Mouse (Mus musculus) B cell, adult 2 months (primary cell): Measurements from ENCODE around the gene Syt16.

Source experiments
- DNase-seq, 2 experiments: peaks; one replicate each; pipeline ENCODE4 v3.0.0; 2022

Syt16 gene

DNA sequence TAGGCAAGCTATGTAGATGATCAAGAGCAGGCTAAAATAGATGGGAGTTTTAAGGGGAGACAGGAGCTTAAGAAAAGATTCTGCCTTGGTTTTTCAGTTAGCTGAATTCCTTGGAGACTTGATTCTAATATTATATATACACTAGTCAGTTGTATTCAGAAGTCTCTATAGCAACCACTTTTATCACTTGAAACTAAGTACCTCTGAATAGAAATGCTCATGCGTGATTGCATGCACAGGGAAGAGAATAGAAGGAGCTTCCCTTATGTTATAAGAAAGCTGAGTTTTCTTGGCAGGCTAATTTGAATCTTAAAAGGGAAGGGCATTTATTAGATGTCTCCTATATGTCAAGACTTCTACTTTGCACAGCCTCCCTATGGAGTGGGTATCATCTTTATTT lies 235.4 kb downstream of the Syt16 start:
- DNase-seq: no peak

DNA sequence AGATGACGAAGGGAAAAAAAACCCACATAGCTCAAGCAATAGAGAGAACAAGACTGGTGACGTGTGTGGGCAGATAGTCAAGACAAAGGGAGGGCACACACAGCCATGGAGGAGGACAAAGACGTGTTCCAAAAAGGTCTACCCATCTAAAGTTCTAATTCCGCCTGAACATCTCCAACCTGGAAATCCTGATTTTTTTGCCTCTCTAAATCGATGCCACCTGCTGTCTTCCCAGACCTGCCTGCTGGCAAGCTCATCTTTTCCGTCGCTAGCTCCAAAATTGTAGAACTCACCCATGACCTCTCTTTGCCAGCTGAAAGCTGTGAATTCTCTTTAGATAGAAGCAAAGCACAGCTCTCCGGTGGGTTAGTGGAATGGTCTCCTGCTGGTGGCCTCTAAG lies 238.7 kb downstream of the Syt16 start:
- DNase-seq: no peak

DNA sequence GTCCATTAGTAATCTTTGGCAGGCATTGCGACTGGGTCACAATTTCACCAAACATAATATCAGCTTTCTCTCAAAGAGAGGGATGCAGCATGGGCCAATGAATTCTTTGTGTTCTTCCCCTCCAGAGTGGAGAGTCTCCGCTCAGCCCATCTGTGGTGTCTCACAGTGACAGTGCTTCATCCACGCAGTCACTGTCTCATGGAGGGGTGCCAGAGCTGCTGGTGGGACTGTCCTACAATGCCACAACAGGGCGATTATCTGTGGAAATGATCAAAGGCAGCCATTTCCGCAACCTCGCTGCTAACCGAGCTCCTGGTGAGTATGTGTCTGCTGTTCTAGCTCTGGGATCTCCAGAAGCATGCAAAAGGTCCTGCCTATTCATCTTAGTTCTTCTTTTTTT lies 240.6 kb downstream of the Syt16 start:
- DNase-seq: no peak

DNA sequence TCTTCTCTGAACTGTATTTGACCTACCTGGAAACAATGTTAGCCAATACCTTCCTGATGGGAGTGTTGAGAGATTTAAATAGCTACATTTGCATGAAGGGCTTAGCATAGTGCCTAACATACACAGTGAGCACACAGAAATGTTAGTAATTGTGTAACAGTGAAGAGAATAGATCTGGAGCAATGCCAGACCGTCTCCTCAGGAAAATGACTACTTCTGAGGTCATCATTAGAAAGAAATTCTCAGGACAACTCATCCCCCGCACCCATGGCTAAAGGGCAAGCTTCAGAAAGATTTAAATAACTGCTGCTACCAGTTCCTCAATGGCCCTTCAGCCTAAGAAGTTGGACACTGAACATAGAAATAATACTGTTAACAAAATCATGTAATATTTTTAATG lies 241.3 kb downstream of the Syt16 start:
- no peak for DNase-seq

DNA sequence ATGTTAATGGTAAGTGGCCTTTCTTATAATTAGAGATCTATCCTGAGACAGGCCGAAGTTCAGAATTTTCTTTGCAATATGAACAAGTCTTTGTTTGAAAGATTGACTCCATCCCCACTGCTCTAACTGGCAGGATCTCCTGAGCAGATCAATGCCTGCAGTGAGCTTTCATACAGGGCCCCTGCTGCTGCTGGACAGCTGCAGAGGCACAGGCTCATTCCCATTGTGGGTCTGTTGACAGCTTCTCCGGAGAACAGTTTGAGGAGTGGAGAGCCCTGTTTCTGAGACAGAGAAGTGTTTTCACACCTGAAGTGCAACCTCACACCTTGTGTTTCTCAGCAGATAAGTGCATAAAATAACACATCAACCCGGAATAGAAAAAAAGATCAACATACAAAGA lies 267.4 kb downstream of the Syt16 start:
- no peak for DNase-seq

- no peak for DNase-seq
Measured at GRCm38 (mm10) chr12:74267049-74267448, 269.6 kb downstream of the Syt16 start.

DNA sequence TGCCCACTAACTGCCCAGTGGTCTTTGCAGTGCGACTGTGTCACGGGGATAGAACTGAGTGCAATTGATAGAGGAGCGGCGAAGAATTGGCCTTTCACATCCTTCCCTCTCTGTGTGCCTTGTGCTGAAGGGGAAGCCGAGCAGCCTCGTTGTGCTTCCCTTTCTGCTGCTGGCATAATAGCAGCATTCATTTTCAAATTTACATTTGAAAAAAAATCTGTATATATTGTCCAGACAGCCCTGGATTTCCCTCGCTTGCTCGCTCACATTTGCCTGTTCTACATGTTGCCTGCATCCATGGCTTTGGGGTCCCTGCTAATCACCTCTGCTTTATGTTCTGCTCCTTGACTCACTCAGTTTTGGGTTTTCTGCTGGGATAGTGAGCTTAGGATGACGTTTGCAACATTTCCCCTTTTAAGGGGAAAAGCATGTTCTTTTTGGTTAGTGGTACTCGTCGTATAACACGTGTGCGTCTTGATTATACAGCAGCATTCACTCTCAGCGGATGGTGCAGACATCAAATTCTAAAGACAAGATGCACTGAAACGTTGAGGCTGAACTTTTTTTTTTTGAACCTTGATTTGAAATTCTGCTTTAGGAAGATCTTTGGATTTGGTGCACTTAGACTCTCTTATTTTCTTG lies 271.3 kb downstream of the Syt16 start:
- DNase-seq: no peak

- no peak for DNase-seq
Measured at GRCm38 (mm10) chr12:74272545-74272944, 275.1 kb downstream of the Syt16 start.

DNA sequence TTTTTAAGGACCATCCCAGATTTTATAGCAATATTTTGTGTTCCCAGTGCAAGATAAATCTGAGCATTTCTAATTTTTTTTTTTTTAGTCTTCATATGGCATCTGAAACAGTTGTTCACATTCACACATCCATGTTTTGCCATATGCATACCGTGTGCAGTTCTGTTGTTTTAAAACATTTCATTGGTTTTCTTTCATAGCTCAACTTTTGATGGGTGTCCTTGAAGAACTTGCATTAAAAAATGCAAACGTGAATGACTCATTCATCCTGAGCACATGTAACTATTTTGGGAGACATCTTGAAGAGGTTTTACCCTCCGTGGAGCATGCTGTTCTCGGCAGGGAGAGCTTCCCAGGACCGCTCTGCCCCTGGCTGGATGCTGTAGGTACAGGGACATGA lies 279.8 kb downstream of the Syt16 start:
- DNase-seq: no peak

DNA sequence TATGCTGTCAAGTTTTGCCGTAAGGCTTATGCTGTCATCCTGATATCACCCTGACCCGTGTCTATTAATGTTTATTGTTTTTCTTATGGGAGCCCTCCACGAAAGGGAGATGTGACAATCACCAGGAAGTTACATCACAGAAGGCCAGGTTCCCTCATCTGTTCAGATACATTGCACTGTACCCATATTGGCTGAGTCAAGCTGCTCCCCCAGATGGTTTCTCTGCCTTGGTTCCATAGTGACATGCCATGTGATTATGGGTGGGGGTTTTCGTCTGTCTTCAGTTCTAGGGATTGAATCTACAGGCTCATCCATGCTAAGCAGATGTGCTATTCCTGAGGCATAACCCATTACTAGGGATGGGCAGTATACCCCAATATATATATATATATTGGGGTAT lies 283.9 kb downstream of the Syt16 start:
- DNase-seq: no peak

DNA sequence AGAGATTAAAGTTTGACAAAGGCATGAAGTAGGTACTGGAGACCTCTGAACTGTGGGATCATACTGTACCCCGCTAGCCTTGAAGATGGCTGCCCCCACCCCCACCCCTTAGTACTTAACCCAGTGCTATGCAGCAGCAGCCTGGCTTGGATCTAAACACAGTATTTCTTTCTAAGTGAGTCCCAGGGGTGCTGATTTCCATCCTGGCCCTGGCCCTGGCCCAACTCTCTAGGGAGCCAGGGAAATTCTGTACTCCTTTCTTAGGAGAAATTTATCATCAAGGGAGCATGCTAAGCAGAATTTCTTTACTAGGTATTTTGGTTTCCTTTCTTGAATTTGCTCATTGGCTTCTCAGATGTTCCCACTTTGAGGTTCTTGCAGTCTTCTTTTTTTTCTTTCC lies 285.4 kb downstream of the Syt16 start:
- DNase-seq: no peak

DNA sequence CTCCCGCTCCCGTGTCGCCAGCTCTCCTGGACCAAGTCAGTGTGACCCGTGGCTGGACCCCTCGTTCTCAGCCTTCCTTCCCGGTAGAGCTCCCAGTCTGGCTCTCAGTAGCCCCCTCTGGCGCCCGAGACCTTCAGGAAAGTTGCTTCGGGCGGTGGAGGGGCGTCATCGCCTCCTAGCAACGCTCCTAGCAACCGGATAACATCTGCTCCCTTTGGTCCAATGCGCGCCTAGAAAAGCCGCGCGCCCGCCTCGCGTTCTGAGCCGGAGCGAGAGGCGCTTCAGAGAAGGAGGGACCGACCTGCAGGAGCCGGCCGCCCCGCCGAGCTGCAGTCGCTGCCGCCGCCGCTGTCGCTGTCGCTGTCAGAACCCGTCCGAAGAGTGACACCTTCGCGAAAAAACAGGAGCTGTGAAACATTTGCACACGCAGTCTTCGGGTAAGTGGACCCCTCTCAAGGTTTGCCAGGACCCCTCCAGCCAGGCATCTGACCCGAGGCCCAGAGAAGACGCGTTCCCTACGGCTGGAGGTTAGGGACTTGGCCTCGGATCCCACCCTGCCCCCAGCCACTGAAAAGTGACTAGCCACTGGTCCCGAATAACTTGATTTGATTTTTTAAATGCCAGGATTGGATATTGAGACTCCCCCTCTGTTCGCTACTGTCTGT lies 286.7 kb downstream of the Syt16 start:
- no peak for DNase-seq

DNA sequence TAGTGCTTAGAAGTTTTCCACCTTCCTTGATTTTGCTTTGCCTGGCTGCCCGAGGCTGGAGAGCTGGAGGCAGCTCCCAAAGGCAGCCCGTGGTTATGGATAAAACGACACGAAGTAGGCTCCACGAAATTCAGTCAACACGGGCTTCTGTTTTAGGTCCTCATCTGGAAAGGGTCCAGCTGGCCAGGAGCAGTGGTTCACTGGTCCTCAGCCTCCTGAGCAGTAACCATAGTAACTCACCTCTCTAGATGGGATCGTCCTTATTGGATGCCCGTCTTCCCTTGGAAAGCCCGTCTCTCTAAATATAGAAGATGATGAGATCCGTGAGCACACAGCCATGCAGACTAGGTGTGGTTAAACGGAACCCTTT lies 287.2 kb downstream of the Syt16 start:
- DNase-seq: no peak

- DNase-seq: no peak
Measured at GRCm38 (mm10) chr12:74290983-74291382, 293.5 kb downstream of the Syt16 start.

GRCm38 (mm10) chr12:74293624-74294023 lies 296.2 kb downstream of the Syt16 start:
- DNase-seq: no peak

DNA sequence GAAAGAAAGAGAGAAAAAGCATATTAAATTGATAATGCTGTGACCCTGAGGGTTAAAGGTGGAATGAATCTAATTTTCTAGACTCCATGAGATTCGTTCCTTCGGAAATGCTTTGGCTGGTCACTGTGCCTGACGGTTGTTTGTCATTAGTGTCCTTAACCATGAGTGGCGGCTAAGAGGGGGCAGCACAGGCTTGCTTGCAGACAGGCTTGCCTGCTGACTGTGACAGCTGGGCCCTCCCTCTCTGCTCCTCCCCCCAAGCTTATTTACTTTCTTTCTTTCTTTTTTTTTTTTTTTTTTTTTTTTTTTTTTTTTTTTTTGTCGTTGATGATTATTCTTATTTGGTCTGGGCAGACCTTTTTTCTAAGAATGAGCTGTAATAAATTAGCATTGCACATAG lies 298.9 kb downstream of the Syt16 start:
- no peak for DNase-seq

DNA sequence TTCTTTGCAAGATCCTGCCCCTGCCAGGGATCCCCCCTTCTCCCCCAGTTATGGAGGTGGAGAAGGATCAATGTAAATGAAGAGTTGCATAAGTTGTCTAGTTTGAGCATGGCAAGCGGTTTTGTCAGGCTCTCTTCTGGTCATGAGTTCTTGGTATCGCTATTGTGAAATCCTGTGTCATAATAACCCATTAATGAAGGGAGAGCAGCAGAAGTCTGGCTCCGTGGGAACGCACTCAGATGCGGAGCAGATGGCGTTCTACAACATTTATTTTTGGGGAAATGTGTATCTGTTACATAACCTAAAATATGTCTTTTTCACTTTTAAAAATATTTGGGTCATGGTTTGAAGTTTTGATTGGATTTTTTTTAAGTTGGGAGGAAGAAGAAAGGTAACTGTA lies 304.1 kb downstream of the Syt16 start:
- DNase-seq: no peak

DNA sequence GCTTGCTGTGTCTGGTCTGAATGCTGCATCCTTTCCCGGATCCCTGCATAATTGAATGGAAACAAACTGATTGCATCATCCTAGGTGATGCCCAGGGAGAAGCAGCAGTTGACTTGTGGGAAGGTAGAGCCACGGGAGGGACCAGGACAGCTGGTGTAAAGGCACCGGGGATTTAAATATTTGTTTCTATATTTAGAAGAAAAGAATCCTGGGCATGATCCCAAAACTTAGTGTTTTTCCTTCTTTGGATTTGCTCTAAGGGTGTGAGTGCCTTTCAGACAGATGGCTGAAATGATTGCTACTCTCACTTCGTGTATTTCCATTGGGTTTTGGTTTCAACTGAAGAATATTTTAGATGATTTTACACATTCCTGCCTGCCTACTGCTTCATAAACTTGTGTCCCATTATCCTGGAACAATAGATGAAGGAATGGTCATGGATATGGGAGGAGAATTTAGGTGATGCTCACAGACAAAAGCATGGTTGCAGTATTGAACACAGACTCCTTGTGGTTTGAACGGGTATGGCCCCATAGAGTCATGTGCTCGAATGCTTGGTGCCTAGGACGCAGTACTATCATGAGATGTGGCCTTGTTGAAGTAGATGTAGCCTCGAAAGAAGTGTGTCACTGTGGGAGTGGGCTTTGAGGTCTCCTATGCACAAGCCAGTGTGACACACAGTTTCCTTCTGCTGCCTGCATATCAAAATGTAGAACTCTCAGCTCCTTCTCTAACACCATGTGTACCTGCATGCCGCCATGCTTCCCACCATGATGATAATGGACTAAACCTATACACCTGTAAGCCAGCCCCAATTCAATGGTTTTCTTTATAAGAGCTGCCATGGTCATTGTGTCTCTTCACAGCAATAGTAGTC lies 306.2 kb downstream of the Syt16 start:
- DNase-seq: no peak

- no peak for DNase-seq
Measured at GRCm38 (mm10) chr12:74312611-74313010, 315.1 kb downstream of the Syt16 start.

DNA sequence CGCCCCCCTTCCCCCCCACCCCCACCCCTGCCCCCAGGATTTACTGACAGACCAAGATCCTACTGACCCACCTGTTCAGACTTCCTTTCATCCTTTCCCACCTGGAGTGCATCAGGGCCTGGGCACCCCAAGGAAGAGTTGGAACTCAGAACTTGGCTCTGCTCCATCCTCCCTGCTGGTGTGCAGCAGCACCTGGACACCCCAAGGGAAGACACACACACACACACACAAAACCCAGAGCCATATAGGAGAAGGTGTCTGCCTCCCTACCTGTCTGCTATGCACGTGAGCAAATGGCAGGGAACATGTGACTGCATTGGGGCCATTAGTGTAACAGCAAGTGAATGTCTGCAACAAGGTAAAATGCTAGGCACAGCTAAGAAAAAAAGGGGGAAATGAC lies 317.8 kb downstream of the Syt16 start:
- no peak for DNase-seq

GRCm38 (mm10) chr12:74316344-74316973 lies 319.0 kb downstream of the Syt16 start, which contains the start of gene Gm11042:
Gm11042 (minus strand) TSS chr12:74316394.
- no peak for DNase-seq

DNA sequence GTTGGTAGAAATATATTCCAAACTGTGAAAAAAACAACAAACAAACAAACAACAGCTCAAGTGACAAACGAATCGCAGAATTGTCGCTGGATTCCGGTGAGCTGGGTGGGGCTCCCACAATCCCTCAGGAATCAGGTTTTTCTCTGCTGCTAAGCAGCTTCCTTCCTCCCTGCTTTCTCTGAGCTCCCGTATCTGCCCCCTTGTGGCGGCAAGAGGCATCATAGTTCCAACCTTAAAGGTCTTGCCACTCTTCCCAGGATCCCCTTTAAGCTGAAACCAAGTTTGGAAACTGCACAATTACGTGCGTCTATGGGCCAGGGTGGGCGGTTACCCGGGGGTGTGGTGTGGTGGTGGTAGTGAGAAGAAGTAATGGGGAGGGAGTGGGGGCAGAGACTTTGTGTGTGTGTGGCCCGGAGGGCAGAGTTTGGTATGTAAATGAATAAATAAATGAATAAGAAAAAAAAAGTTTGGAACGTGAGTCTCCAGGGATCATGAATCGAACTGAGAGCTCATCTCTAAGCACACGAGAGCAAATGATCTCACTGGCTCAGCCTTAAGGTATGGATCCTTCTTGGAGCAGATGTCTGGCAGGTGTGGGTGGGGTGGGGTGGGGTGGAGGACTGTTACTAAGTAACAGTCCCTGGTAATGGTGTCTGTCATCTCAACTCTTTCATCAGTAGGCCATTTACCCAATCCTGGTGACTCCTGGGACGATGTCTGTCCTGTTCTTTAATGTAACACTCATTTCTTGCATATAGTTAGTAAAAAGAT lies 319.7 kb downstream of the Syt16 start:
- peak; percentile 3 to 8 for DNase-seq

GRCm38 (mm10) chr12:74320318-74320717 lies 322.9 kb downstream of the Syt16 start:
- DNase-seq: peak; percentile 49 to 56
